Mouse (Mus musculus) cortical plate, adult 2 months (tissue): Measurements from ENCODE around the gene Bcan. TPM values are rescaled to one million over a fixed set of nuclear protein-coding genes. Genes with fewer than 3 reads are reported as not detected.
A peak's percentile ranks its signal among the peaks of the same experiment; 100 is the strongest.

Source experiments
- H3K27ac ChIP-seq: fragments of 200-500 bp; 2 replicates; pipeline ENCODE4 v1.5.1; 2012; ENCODE audit warnings: low read length, control low read depth, inconsistent platforms; ENCODE audit not compliant: insufficient read depth
- H3K4me1 ChIP-seq: fragments of 200-500 bp; 2 replicates; pipeline ENCODE4 v1.6.1; 2011; ENCODE audit warnings: low read length; ENCODE audit not compliant: control insufficient read depth, insufficient read depth
- H3K4me3 ChIP-seq: fragments of 200-500 bp; 2 replicates; pipeline ENCODE4 v1.5.1; 2011; ENCODE audit warnings: mild to moderate bottlenecking, low read length, control low read depth; ENCODE audit not compliant: insufficient read depth
- CTCF ChIP-seq: fragments of 200-500 bp; IDR thresholded peaks from 2 replicates; pipeline ENCODE4 v1.5.1; 2011; ENCODE audit warnings: mild to moderate bottlenecking, control low read depth, low read length; ENCODE audit not compliant: insufficient read depth; ENCODE audit errors: extremely low read depth
- POLR2A ChIP-seq: fragments of 200-500 bp; IDR thresholded peaks from 2 replicates; pipeline ENCODE4 v1.6.1; 2011; ENCODE audit warnings: mild to moderate bottlenecking, low read length, control low read depth; ENCODE audit not compliant: insufficient read depth; ENCODE audit errors: extremely low read depth
- polyA plus RNA-seq: library from polyadenylated mRNA; depleted of rRNA; stranded (reverse); fragments of >200 nt; gene quantifications from 2 replicates; pipeline ENCODE4 v1.2.3, GENCODE M21; 2012

Gene Bcan
- polyA plus RNA-seq, 1 experiment = 380 TPM

DNA sequence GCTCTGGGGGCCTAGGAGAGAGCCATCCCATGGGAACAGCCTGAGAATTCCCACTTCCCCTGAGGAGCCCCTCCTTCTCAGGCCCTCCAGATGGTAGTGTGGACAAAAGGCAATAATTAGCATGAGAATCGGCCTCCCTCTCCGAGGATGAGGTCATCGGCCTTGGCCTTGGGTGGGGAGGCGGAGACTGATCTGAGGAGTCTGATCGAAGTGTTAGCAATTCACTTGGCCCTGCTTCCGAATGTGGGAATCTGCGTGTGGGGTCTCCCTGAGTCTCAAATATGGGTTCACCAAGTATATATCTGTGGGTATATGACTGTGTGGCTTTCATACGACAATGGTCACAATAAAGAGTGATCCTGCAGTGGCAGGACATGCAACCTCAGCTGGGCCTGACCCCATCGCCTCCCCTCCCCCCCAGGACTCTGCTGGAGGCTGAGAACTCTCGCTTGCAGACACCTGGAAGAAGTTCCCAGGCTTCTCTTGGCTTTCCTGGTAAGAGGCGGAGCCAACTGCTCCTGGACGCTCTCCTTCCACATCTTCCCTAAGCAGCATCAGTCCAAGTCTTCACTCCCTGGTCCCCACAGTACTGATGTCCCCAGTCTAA lies 25.5 kb downstream of the Bcan start:
- H3K27ac ChIP-seq = no peak overlapping the region
- peaks cover 2% of the 10 kb centered on the region; the same call in 1 of the 2 replicates for H3K4me1 ChIP-seq
- TF ChIP-seq POLR2A (no peak), CTCF (no peak)
- no peak overlapping the region for H3K4me3 ChIP-seq

DNA sequence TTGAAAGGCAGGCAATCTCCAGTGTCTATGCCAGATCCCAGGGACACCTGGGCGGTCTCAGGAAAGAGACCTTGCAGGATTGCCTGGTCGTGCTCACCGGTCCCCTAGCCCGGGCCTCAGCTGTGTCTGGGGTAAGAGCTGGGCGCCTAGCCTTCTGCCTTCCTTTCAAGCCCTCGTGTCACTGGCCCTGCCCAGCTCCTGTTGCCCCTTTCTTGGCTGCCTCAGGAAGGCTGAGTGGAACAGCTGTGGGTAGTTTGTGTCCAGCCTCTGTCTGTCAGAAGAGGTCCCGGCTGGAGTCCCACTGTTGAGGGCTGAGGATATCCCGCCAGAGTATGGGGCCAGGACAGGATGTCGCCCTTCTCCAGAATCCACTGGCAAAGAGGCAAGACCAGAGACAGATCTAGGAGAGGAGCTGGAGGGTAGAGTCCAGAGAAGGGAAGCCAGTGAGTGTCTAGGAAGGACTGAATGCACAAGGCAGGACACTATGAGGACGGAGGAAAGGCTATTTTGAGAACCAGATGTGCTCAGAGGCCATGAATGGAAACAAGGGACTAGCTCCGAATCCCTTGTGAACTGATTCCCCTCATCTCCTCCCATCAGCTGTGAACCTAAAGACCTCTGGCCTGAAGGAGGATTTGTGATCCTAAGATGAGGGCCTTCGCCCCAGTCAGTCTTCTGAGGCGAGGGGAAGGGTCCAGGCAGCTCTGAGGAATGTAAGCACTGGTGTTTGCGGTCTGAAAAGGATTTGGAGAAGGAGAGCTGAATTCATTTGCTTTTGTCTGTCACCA lies 26.2 kb downstream of the Bcan start:
- TF ChIP-seq POLR2A (no peak), CTCF (no peak)
- Histone ChIP-seq H3K4me3 (no peak overlapping the region), H3K4me1 (peaks cover 2% of the 10 kb centered on the region; the same call in 1 of the 2 replicates), H3K27ac (no peak overlapping the region)

DNA sequence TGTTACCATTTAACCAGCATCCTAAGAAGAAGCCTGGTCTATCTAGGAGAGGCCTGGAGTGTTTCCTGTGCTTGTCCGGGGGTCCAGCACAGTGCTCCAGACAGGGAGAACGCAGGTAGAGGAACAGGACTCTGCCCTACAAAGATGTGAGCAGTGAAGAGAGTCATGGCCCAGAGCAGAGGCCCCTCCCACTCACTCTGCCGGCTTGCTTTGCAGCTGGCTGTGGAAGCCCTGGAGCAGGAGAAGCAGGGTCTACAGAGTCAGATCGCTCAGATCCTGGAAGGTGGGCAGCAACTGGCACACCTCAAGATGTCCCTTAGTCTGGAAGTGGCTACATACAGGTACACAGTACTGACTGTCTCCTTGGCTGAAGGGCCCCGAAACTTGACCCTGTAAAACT lies 27.3 kb downstream of the Bcan start:
- H3K4me3 ChIP-seq = no peak overlapping the region
- no peak for TF ChIP-seq CTCF
- TF ChIP-seq POLR2A = no peak
- H3K4me1 ChIP-seq = peaks cover 2% of the 10 kb centered on the region; the same call in 1 of the 2 replicates
- no peak overlapping the region for H3K27ac ChIP-seq

DNA sequence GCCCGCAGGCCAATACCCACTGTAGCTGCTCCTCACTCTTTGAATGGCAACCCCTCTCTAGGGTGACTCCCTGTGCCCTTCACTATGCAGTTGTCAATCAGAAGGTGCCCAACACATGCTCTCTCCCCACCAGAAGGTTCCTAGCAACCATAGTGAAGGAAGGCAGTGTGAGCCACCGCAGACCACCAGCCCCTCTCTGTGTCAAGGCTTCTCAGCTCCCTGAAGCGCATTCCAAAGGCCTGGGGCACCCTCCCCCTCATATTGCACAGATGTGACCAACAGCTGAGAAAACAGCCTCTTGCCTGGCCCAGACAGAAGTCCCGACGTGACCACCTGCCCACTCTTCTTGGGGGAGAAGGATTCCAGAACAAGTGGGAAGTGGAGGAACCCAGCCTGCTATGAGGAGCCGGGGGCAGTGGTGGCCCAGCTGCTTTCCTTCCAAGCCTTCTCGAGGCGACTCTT lies 27.8 kb downstream of the Bcan start:
- TF ChIP-seq CTCF (no peak), POLR2A (no peak)
- peaks cover 2% of the 10 kb centered on the region; the same call in 1 of the 2 replicates for H3K4me1 ChIP-seq
- peak overlapping the region; percentile 3; the same call in 1 of the 2 replicates for H3K4me3 ChIP-seq
- H3K27ac ChIP-seq = no peak overlapping the region

DNA sequence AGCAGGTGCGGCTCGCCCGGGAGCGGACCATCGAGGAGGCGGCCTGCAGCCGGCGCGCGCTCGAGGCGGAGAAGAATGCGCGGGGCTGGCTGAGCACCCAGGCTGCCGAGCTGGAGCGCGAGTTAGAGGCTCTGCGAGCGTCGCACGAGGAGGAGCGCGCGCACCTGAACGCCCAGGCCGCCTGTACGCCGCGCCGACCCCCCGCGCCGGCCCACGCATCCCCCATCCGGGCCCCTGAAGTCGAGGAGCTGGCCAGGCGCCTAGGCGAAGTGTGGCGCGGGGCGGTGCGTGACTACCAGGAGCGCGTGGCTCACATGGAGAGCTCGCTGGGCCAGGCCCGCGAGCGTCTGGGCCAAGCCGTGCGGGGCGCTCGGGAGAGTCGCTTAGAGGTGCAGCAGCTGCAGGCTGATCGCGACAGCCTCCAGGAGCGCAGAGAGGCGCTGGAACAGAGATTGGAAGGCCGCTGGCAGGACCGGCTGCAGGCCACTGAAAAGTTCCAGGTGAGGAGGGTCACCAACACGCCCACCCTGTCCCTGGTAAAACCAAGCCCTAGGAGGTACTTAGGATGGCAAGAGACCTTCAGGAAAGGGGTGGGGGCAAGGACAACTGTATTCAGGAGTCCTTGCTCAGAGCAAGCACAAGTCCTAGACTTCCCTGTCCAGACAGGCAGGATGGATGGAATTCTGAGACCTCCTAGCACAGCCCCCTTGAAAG lies 28.4 kb downstream of the Bcan start:
- peak overlapping the region; percentile 3; the same call in 1 of the 2 replicates for H3K4me3 ChIP-seq
- TF ChIP-seq POLR2A (no peak), CTCF (no peak)
- peaks cover 2% of the 10 kb centered on the region; the same call in 1 of the 2 replicates for H3K4me1 ChIP-seq
- H3K27ac ChIP-seq = 0 out of 2 replicates have a peak overlapping the region, but pooled peaks have one; percentile 50

DNA sequence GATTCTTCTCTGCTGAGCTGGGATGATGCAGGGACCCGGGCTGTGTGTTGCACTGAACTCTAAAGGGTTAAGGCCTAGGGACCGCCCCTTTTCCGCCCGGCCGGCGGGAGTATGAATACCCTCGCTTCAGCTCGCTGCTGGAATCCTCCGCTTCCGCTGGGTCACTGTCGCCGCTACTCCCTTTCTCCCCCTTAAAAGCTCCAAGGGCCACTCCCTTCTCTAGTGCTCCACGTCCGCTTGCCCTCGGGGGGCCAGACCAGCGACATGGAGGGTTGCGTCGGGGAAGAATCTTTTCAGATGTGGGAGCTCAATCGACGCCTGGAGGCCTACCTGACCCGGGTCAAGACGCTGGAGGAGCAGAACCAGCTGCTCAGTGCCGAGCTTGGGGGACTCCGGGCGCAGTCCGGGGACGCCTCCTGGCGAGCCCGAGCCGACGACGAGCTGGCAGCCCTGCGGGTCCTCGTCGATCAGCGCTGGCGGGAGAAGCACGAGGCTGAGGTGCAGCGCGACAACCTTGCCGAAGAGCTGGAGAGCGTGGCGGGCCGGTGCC lies 29.0 kb downstream of the Bcan start, which contains the start of gene Nes:
Gene Nes, plus strand, starts transcription at position 140 of the 550 bp plus-strand sequence.
- Histone ChIP-seq H3K4me1 (peaks cover 2% of the 10 kb centered on the region; the same call in 1 of the 2 replicates), H3K27ac (0 out of 2 replicates have a peak within 1 kb of the TSS, but pooled peaks have one; percentile 50), H3K4me3 (peak within 1 kb of the TSS; percentile 3; the same call in 1 of the 2 replicates)
- 0 out of 2 replicates have a peak, but pooled peaks have one; percentile 39 for TF ChIP-seq POLR2A
- TF ChIP-seq CTCF = no peak

DNA sequence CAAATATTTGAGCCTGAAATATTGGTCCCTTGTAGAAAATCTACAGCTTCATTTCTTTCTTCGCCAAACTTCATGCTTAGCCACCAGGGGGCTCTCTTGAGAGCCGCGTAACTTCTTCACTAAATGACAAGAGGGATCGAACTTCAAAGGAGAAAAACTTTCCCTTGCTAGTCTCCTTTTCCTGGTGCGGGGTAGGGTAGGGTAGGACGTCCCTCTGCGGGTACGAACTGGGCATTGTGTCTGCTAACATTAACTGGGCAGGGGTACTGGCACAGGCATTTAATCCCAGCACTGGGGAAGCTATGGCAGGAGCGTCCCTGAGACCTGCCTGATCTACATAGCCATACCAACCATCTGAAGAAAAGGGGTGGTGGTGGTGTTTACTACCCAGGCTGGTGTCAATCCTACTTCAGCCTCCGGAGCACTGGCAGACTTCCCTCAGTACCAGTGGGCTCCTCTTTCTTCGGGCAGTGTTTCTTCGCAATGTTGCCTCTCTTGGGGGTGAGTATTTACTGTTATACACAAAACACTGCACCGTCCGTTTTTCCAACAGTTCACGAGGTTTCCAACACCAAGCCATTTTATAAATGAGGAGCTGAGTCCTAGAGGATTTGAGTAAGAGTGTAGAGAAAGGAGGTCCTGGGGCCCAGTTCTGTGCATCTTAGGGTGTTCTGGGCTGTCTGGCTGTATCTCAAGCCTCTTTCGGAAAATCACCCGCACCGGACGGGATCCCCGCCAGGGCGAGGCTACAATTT lies 29.7 kb downstream of the Bcan start:
- TF ChIP-seq POLR2A = no peak
- TF ChIP-seq CTCF = peak; percentile 59
- Histone ChIP-seq H3K4me3 (0 out of 2 replicates have a peak overlapping the region, but pooled peaks have one; percentile 3), H3K4me1 (peaks cover 2% of the 10 kb centered on the region; the same call in 1 of the 2 replicates), H3K27ac (no peak overlapping the region)

DNA sequence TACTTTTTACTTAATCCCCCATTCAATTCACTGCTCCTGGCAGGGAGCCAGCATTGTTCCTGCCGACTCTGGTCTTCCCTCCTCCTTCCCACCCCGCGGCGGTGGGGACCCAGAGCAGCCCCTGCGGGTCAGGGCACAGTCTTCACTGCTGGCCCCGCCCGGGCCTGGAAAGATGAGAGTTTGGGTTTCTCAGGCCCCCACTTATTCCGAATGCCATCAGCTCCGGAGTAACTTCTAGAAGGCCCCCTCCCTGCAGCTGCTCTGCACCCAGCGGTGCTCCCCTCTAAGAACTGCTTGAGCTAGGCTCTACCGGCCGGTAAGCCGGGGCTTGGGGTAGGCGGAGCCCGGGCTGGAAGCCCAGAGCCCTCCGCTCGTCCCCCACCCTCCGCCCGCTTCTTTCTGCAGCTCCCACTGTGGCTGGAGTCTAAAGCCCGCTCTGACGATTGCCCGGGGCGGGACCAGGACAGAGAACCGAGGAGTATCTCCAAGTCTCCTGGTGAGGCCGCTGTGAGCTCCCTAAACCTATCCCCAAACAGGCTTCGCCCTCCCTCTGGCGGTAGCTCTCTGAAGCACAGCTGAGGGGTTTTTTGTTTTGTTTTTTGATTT lies 39.3 kb downstream of the Bcan start:
- Histone ChIP-seq H3K27ac (no peak overlapping the region), H3K4me3 (no peak overlapping the region), H3K4me1 (no peaks in the 10 kb centered on the region)
- peak; percentile 95 for TF ChIP-seq CTCF
- no peak for TF ChIP-seq POLR2A
